Mouse (Mus musculus) MEL (cell line): ENCODE data around the gene Cops4.

ENCODE experiments used
- CHD2 ChIP-seq: IDR thresholded peaks from 2 replicates; pipeline ENCODE4 v1.6.1; 2011; ENCODE audit warnings: low read length, improper control_type of control experiment
- CTCF ChIP-seq, 3 experiments: IDR thresholded peaks in 2 of 3; conservative IDR thresholded peaks in 1 of 3; 2 replicates each; pipeline ENCODE4 v1.5.1; 2011 to 2012; ENCODE audit warnings: low read length in 3 of 3, low read depth in 2 of 3, mild to moderate bottlenecking in 2 of 3, improper control_type of control experiment in 1 of 3, inconsistent platforms in 1 of 3, mixed read lengths in 1 of 3, moderate library complexity in 1 of 3; ENCODE audit not compliant: control insufficient read depth in 1 of 3, insufficient read depth in 1 of 3, poor library complexity in 1 of 3, severe bottlenecking in 1 of 3
- KAT2A ChIP-seq: conservative IDR thresholded peaks from 2 replicates; pipeline ENCODE4 v1.6.1; 2012; ENCODE audit warnings: low read depth, low read length, improper control_type of control experiment, inconsistent platforms
- MAFK ChIP-seq: IDR thresholded peaks from 2 replicates; pipeline ENCODE4 v1.6.1; 2011; ENCODE audit warnings: low read depth, mild to moderate bottlenecking, low read length, improper control_type of control experiment, borderline replicate concordance
- MAX ChIP-seq: IDR thresholded peaks from 2 replicates; pipeline ENCODE4 v1.6.1; 2011; ENCODE audit warnings: low read length, improper control_type of control experiment
- POLR2A ChIP-seq, 2 experiments: IDR thresholded peaks; 2 replicates each; pipeline ENCODE4 v1.6.1; 2011 to 2012; ENCODE audit warnings: low read length in 2 of 2, mild to moderate bottlenecking in 2 of 2, control low read depth in 1 of 2, improper control_type of control experiment in 1 of 2, low read depth in 1 of 2, moderate library complexity in 1 of 2; ENCODE audit not compliant: control insufficient read depth in 1 of 2, insufficient read depth in 1 of 2, poor library complexity in 1 of 2
- RCOR1 ChIP-seq: IDR thresholded peaks from 2 replicates; pipeline ENCODE4 v1.6.1; 2012; ENCODE audit warnings: low read depth, mild to moderate bottlenecking, inconsistent platforms, low read length, improper control_type of control experiment
- TAL1 ChIP-seq: IDR thresholded peaks from 2 replicates; pipeline ENCODE4 v1.6.1; 2012; ENCODE audit warnings: mild to moderate bottlenecking, inconsistent platforms, low read length, moderate library complexity, mixed read lengths
- TCF12 ChIP-seq: IDR thresholded peaks from 2 replicates; pipeline ENCODE4 v1.6.1; 2014; ENCODE audit warnings: low read depth, mild to moderate bottlenecking, inconsistent platforms, low read length, improper control_type of control experiment, moderate library complexity
- UBTF ChIP-seq: IDR thresholded peaks from 2 replicates; pipeline ENCODE4 v1.6.1; 2012; ENCODE audit warnings: low read depth, mild to moderate bottlenecking, inconsistent platforms, low read length, improper control_type of control experiment, moderate library complexity, borderline replicate concordance; ENCODE audit not compliant: insufficient read depth
- USF2 ChIP-seq, 2 experiments: IDR thresholded peaks; 2 replicates each; pipeline ENCODE4 v1.6.1; 2011 to 2012; ENCODE audit warnings: improper control_type of control experiment in 2 of 2, low read length in 2 of 2, borderline replicate concordance in 1 of 2, inconsistent platforms in 1 of 2, low read depth in 1 of 2, mild to moderate bottlenecking in 1 of 2; ENCODE audit not compliant: insufficient read depth in 1 of 2
- ZKSCAN1 ChIP-seq: IDR thresholded peaks from 2 replicates; pipeline ENCODE4 v1.6.1; 2012; ENCODE audit warnings: low read depth, mild to moderate bottlenecking, inconsistent platforms, low read length, improper control_type of control experiment, moderate library complexity

DNA sequence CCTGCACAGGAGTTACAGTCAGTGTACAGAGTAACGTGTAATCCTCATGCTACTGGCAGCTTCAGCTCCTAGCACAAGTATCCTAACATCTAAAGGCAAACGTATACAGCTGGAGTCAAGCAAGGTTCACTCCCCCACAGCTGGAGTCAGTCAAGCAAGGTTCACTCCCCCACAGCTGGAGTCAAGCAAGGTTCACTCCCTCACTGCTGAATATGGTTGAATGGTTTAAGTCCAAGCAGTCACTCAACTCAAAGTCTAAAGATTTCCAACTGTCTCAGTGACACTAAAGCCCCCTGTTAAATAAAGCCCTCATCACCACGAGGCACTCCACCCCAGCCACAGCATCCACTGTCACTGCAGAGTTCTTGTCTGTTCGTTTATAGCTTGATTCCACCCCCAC lies 26.4 kb upstream of the Cops4 start:
- no peak for TF ChIP-seq CTCF (IDR thresholded peaks at IDR 0.05 in 2 of 3, conservative IDR thresholded peaks at IDR 0.05 in 1 of 3; ENCODE audit: control insufficient read depth in 1 of 3, insufficient read depth in 1 of 3, low read depth in 2 of 3, low read length in 3 of 3, poor library complexity in 1 of 3, severe bottlenecking in 1 of 3)
- TF ChIP-seq KAT2A: no peak
- TF ChIP-seq TAL1: no peak
- TF ChIP-seq UBTF: no peak
- TF ChIP-seq MAFK: no peak
- no peak for TF ChIP-seq MAX
- TF ChIP-seq ZKSCAN1: no peak
- TF ChIP-seq TCF12: no peak
- no peak for TF ChIP-seq RCOR1
- TF ChIP-seq CHD2: no peak
- TF ChIP-seq USF2 (IDR thresholded peaks at IDR 0.05; ENCODE audit: borderline replicate concordance in 1 of 2, insufficient read depth in 1 of 2, low read depth in 1 of 2, low read length in 2 of 2): no peak
- TF ChIP-seq POLR2A (IDR thresholded peaks at IDR 0.05; ENCODE audit: control insufficient read depth in 1 of 2, insufficient read depth in 1 of 2, low read depth in 1 of 2, low read length in 2 of 2, poor library complexity in 1 of 2): no peak
